14 mouse cellular contexts compared by ENCODE assay signal in genomic region chr17:86570491-86570890, GRCm38 (mm10).
"Had no signal": no experiment of that assay in that cellular context is flagged by ENCODE, and none has a peak within 500 bp of the region (broad histone marks: within the 10 kb centered on the region; RNA-seq: fewer than 3 reads in every experiment).

No protein-coding gene starts in this region.

- DNase-seq: cerebellum, adult 2 months; cerebellum, adult 8-10 months; cerebellum, adult 9-10 months; cerebellum, adult 9-11 months; cerebellum, postnatal 25 days; cerebellum, postnatal 36 days; embryo, embryonic 11 days; forebrain, postnatal 0 days; gastrocnemius, adult 2 months; gastrocnemius, postnatal 10 days; gastrocnemius, postnatal 14 days; gastrocnemius, postnatal 25 days; gastrocnemius, postnatal 36 days; heart, adult 2 months had no signal
